Mouse (Mus musculus) small intestine, adult 2 months (tissue): Measurements from ENCODE around the gene Nin.

Experiments
- CTCF ChIP-seq: fragments of 200-500 bp; IDR thresholded peaks from 2 replicates; pipeline ENCODE4 v1.5.1; 2012; ENCODE audit warnings: low read depth, mild to moderate bottlenecking, control low read depth, inconsistent platforms, low read length, moderate library complexity, mixed read lengths; ENCODE audit not compliant: insufficient replicate concordance, insufficient read length; ENCODE audit errors: extremely low read depth
- POLR2A ChIP-seq: fragments of 200-500 bp; IDR thresholded peaks from 2 replicates; pipeline ENCODE4 v1.6.1; 2012; ENCODE audit warnings: low read depth, mild to moderate bottlenecking, control low read depth, inconsistent platforms, low read length, moderate library complexity

GRCm38 (mm10) chr12:70111117-70111366 is 2.5 kb downstream of the Nin start:
- no peak for TF ChIP-seq CTCF
- no peak for TF ChIP-seq POLR2A
